Mouse (Mus musculus): Measurements from ENCODE around the gene Gm20604. TPM values are rescaled to one million over a fixed set of nuclear protein-coding genes. Genes with fewer than 3 reads are reported as not detected.

The Gm20604 gene
- total RNA-seq (2021) = 10 to 100 TPM; 16.7 to 18.7 TPM
- long read RNA-seq, experiment 1, transcript Gm20604-201 (2 exons, 2,795 nt) = major isoform, 10 of 10 reads
- long read RNA-seq, experiment 1, partial matches to known transcripts = 0 of 10 reads
- long read RNA-seq, experiment 1, other reads (novel, unspliced or antisense) = 0 of 10 reads
- long read RNA-seq, experiment 2, transcript Gm20604-201 (2 exons, 2,795 nt) = major isoform, 14 of 14 reads
- long read RNA-seq, experiment 2, partial matches to known transcripts = 0 of 14 reads
- long read RNA-seq, experiment 2, other reads (novel, unspliced or antisense) = 0 of 14 reads

GRCm38 (mm10) chr12:102758403-102758756 is at the start of gene Gm20604:
Gm20604 (minus strand) TSS chr12:102758672.
- no peak for DNase-seq (ENCODE audit: low spot score in 2 of 2)

- no peak for DNase-seq (ENCODE audit: low spot score in 2 of 2)
Measured at GRCm38 (mm10) chr12:102799528-102799927, 41.1 kb upstream of the Gm20604 start.

GRCm38 (mm10) chr12:102787927-102788326 is 29.5 kb upstream of the Gm20604 start:
- DNase-seq (ENCODE audit: low spot score in 2 of 2) = no peak

GRCm38 (mm10) chr12:102785593-102785985 is 27.1 kb upstream of the Gm20604 start:
- DNase-seq (ENCODE audit: low spot score in 2 of 2) = peak in 1 of 2 experiments; percentile 40

- DNase-seq (ENCODE audit: low spot score in 2 of 2) = no peak
Measured at GRCm38 (mm10) chr12:102784899-102785592, 26.6 kb upstream of the Gm20604 start.

GRCm38 (mm10) chr12:102782841-102783240 is 24.4 kb upstream of the Gm20604 start:
- no peak for DNase-seq (ENCODE audit: low spot score in 2 of 2)

- no peak for DNase-seq (ENCODE audit: low spot score in 2 of 2)
Measured at GRCm38 (mm10) chr12:102779452-102779851, 21.0 kb upstream of the Gm20604 start.

GRCm38 (mm10) chr12:102778151-102778550 is 19.7 kb upstream of the Gm20604 start:
- no peak for DNase-seq (ENCODE audit: low spot score in 2 of 2)

GRCm38 (mm10) chr12:102776035-102776434 is 17.6 kb upstream of the Gm20604 start:
- DNase-seq (ENCODE audit: low spot score in 2 of 2) = no peak

- DNase-seq (ENCODE audit: low spot score in 2 of 2) = no peak
Measured at GRCm38 (mm10) chr12:102772676-102773075, 14.2 kb upstream of the Gm20604 start.

- no peak for DNase-seq (ENCODE audit: low spot score in 2 of 2)
Measured at GRCm38 (mm10) chr12:102771601-102772000, 13.1 kb upstream of the Gm20604 start.

- DNase-seq (ENCODE audit: low spot score in 2 of 2) = no peak
Measured at GRCm38 (mm10) chr12:102769000-102769399, 10.5 kb upstream of the Gm20604 start.

- DNase-seq (ENCODE audit: low spot score in 2 of 2) = no peak
Measured at GRCm38 (mm10) chr12:102763696-102764095, 5.2 kb upstream of the Gm20604 start.

GRCm38 (mm10) chr12:102761668-102762067 is 3.2 kb upstream of the Gm20604 start:
- no peak for DNase-seq (ENCODE audit: low spot score in 2 of 2)

- no peak for DNase-seq (ENCODE audit: low spot score in 2 of 2)
Measured at GRCm38 (mm10) chr12:102758936-102759335, 464 bp upstream of the Gm20604 start.

- DNase-seq (ENCODE audit: low spot score in 2 of 2) = peak; percentile 97 to 98
Measured at GRCm38 (mm10) chr12:102757689-102758402, 626 bp downstream of the Gm20604 start, which contains the start of the genes Gm28051, Gon7 and Ubr7. Gm28051 (minus strand) TSS chr12:102757765. Gon7 (minus strand) TSS chr12:102757803. Ubr7 (plus strand) TSS chr12:102757967.

GRCm38 (mm10) chr12:102757055-102757688 is 1.3 kb downstream of the Gm20604 start:
- no peak for DNase-seq (ENCODE audit: low spot score in 2 of 2)

GRCm38 (mm10) chr12:102756304-102756703 is 2.2 kb downstream of the Gm20604 start:
- DNase-seq (ENCODE audit: low spot score in 2 of 2) = no peak

- no peak for DNase-seq (ENCODE audit: low spot score in 2 of 2)
Measured at GRCm38 (mm10) chr12:102748256-102748655, 10.2 kb downstream of the Gm20604 start.

GRCm38 (mm10) chr12:102744839-102745238 is 13.6 kb downstream of the Gm20604 start:
- no peak for DNase-seq (ENCODE audit: low spot score in 2 of 2)
